Mouse (Mus musculus): Measurements from ENCODE around the gene Rpia.

- TF ChIP-seq POLR2A (IDR thresholded peaks at IDR 0.05; ENCODE audit: insufficient read depth, low read length) (no peak), CTCF (IDR thresholded peaks at IDR 0.05; ENCODE audit: low read depth, low read length) (no peak)
These were observed 40.7 kb downstream of the Rpia start for GRCm38 (mm10) chr6:70751251-70751897.

Measured in ES-Bruce4 (cell line).